Mouse (Mus musculus): ENCODE results near the gene Gm11172. TPM values are rescaled to one million over a fixed set of nuclear protein-coding genes. Genes with fewer than 3 reads are reported as not detected.
"Not testable (repeated sequence)": the region's sequence is repeated elsewhere in the genome, so short reads cannot be mapped to it uniquely, and the experiment has no call there.

Gm11172 gene
- polyA plus RNA-seq, 1 experiment from 2014 or later = not detected

DNA sequence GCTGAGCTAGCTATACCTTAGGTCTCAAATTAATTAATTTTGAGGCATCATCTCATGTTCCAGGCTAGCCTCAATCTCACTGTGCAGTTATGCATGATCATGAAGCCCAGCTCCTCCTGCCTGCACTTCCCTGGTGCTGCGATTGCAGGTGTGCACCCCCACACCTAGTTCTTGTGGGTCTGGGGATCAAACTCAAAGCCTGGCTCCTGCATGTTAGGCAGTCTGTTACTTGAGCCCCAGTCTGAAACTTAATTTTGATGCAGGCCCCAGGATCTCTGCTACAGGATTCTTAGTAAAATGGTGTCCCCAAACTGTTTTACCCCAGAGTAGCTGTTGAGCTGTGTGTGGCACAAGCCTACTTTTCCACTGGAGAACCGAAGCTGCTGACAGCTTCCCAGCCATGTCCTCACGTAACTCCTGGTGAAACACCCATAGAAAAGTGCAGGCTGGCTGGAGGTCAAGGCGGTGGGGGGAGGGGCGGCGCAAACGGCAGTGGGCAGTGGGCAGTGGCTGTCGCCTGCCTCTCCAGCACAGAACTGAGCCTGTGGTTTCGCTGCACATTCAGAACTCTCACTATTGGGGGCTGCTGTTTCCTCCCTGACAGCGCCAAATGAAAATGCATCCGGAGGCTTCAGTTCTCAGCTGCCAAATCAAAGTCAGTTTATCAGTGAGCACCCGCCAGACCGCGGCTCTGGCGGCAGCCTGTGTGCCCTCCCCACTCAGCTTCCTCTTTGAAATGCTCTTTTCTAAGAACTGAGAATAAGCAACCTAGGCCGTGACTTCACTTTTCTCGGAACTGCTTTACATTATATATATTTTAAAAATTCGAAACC, 31.0 kb downstream of the Gm11172 start:
- ATAC-seq (no peak), DNase-seq (ENCODE audit: low read depth, low spot score) (no peak)
- POLR2A ChIA-PET = no interaction called here
- in situ Hi-C loops (cut with MboI; ENCODE audit: low pct_unique_long_range_greater_than_20kb) = no loop called here
- CTCF ChIA-PET = interaction anchor here (1.1 kb wide), 1 partner anchor 203 kb away, joined by 3 read pairs; no protein-coding TSS in a partner anchor
- no peaks in the 10 kb centered on the region for H3K27me3 ChIP-seq
- TF ChIP-seq CTCF (IDR thresholded peaks at IDR 0.05) = no peak

- TF ChIP-seq CTCF (IDR thresholded peaks at IDR 0.05) = no peak
- ChIA-PET CTCF (interaction anchor here (1.1 kb wide), 1 partner anchor 204 kb away, joined by 3 read pairs; no protein-coding TSS in a partner anchor), POLR2A (no interaction called here)
- no peaks in the 10 kb centered on the region for H3K27me3 ChIP-seq
- in situ Hi-C loops (cut with MboI; ENCODE audit: low pct_unique_long_range_greater_than_20kb) = no loop called here
- DNase-seq (ENCODE audit: low read depth, low spot score) (no peak), ATAC-seq (no peak)
Measured at GRCm38 (mm10) chr16:10844319-10844670, 31.6 kb downstream of the Gm11172 start.

- in situ Hi-C loops (cut with MboI; ENCODE audit: low pct_unique_long_range_greater_than_20kb) = loop anchor here (5.0 kb wide), 2 partner anchors 209 to 279 kb away; no protein-coding TSS in a partner anchor
- DNase-seq (ENCODE audit: low read depth, low spot score) = no peak
- no peak for TF ChIP-seq CTCF (IDR thresholded peaks at IDR 0.05)
- CTCF ChIA-PET = interaction anchor here (0.7 to 3.5 kb wide), 14 partner anchors 8 to 300 kb away, joined by 3 to 18 read pairs (median 6); partner anchors contain the start of genes Socs1 and Tnp2
- no peak for ATAC-seq
- POLR2A ChIA-PET = interaction anchor here (0.6 to 1.0 kb wide), 3 partner anchors 34 to 135 kb away, joined by 3 read pairs; no protein-coding TSS in a partner anchor
- no peaks in the 10 kb centered on the region for H3K27me3 ChIP-seq
Measured at GRCm38 (mm10) chr16:10845952-10846351, 33.2 kb downstream of the Gm11172 start.

- DNase-seq (ENCODE audit: low read depth, low spot score) (peak; percentile 62), ATAC-seq (peak; percentile 91)
- CTCF ChIA-PET = interaction anchor here (0.7 to 3.5 kb wide), 18 partner anchors 9 to 300 kb away, joined by 3 to 18 read pairs (median 6); partner anchors contain the start of genes Socs1 and Tnp2
- no peaks in the 10 kb centered on the region for H3K27me3 ChIP-seq
- POLR2A ChIA-PET = interaction anchor here (0.6 to 1.0 kb wide), 3 partner anchors 34 to 206 kb away, joined by 3 read pairs; no protein-coding TSS in a partner anchor
- TF ChIP-seq CTCF (IDR thresholded peaks at IDR 0.05) = no peak
- in situ Hi-C loops (cut with MboI; ENCODE audit: low pct_unique_long_range_greater_than_20kb) = loop anchor here (5.0 kb wide), 2 partner anchors 209 to 279 kb away; no protein-coding TSS in a partner anchor
Measured at GRCm38 (mm10) chr16:10846503-10846902, 33.8 kb downstream of the Gm11172 start.

DNA sequence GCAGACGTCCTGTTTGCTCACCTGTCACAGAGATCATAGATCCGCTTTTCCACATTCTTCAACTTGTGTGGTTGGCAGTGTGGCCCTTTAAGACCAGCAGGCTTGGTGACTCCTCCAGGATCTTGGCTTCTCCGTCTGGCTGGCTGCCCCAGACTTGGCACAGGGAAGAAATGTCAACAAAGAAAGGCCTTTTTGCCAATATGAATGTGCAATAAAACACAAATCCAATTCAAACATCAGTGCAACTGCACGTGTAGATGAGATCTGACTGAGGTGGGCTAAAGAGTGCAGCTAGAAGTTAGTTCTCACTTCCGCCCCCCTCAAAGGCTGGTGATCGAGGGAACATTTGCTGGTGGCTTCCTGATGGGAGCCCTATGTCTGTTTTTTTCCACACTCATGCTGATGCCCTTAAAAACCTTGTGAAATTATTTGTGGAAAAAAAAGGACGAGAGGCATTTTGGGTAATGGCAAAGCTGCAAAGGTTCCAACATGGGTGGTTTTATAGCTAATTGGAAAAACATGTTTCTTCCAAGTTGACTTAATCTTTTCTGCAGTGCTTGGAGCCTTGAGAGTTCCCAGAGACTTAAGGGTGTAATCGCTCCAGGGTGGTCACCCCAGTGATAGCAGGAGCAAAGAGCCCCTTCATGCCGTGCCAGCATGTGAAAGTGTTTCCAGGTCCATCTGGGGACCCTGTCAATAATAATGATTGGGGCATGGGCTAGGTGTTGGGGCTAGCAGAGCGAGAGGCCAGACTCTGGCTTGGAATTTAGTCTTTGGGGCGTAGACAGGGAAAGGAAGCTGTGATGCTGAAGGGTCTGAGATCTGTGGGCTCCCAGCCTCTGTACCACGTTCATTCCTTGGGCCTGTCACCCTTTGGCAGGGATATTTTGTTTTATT, 37.5 kb downstream of the Gm11172 start:
- DNase-seq (ENCODE audit: low read depth, low spot score) = no peak

GRCm38 (mm10) chr16:10850905-10851304, 38.2 kb downstream of the Gm11172 start:
- no peaks in the 10 kb centered on the region for H3K27me3 ChIP-seq
- in situ Hi-C loops (cut with MboI; ENCODE audit: low pct_unique_long_range_greater_than_20kb) = no loop called here
- DNase-seq (ENCODE audit: low read depth, low spot score) = no peak
- no peak for TF ChIP-seq CTCF (IDR thresholded peaks at IDR 0.05)
- POLR2A ChIA-PET = no interaction called here
- CTCF ChIA-PET = interaction anchor here (0.9 kb wide), 1 partner anchor 281 kb away, joined by 3 read pairs; no protein-coding TSS in a partner anchor
- no peak for ATAC-seq

More for the DNA sequence above, 37.5 kb downstream of the Gm11172 start:
- TF ChIP-seq CTCF (IDR thresholded peaks at IDR 0.05) = no peak
- in situ Hi-C loops (cut with MboI; ENCODE audit: low pct_unique_long_range_greater_than_20kb) = loop anchor here (5.0 kb wide), 2 partner anchors 213 to 283 kb away; no protein-coding TSS in a partner anchor
- CTCF ChIA-PET = interaction anchor here (0.6 to 1.3 kb wide), 3 partner anchors 12 to 280 kb away, joined by 3 read pairs; no protein-coding TSS in a partner anchor
- POLR2A ChIA-PET = no interaction called here
- no peaks in the 10 kb centered on the region for H3K27me3 ChIP-seq
- no peak for ATAC-seq

GRCm38 (mm10) chr16:10852216-10852615, 39.5 kb downstream of the Gm11172 start:
- in situ Hi-C loops (cut with MboI; ENCODE audit: low pct_unique_long_range_greater_than_20kb) = not testable (repeated sequence)

GRCm38 (mm10) chr16:10859726-10860245, 47.1 kb downstream of the Gm11172 start:
- no peak for ATAC-seq
- DNase-seq (ENCODE audit: low read depth, low spot score) = no peak
- POLR2A ChIA-PET = no interaction called here
- no peaks in the 10 kb centered on the region for H3K27me3 ChIP-seq
- CTCF ChIA-PET = interaction anchor here (1.0 to 3.4 kb wide), 3 partner anchors 8 to 290 kb away, joined by 3 to 17 read pairs (median 5); no protein-coding TSS in a partner anchor
- TF ChIP-seq CTCF (IDR thresholded peaks at IDR 0.05) = no peak
- in situ Hi-C loops (cut with MboI; ENCODE audit: low pct_unique_long_range_greater_than_20kb) = no loop called here

More at GRCm38 (mm10) chr16:10852216-10852615, 39.5 kb downstream of the Gm11172 start:
- ATAC-seq; H3K27me3 ChIP-seq; DNase-seq (ENCODE audit: low read depth, low spot score); POLR2A ChIA-PET; CTCF ChIA-PET: not testable (repeated sequence)

- DNase-seq (ENCODE audit: low read depth, low spot score) (no peak), ATAC-seq (no peak)
- POLR2A ChIA-PET = no interaction called here
- H3K27me3 ChIP-seq = no peaks in the 10 kb centered on the region
- no peak for TF ChIP-seq CTCF (IDR thresholded peaks at IDR 0.05)
- CTCF ChIA-PET = interaction anchor here (1.4 kb wide), 1 partner anchor 290 kb away, joined by 3 read pairs; no protein-coding TSS in a partner anchor
- in situ Hi-C loops (cut with MboI; ENCODE audit: low pct_unique_long_range_greater_than_20kb) = no loop called here
Measured at GRCm38 (mm10) chr16:10861408-10861807, 48.7 kb downstream of the Gm11172 start.

Other genes starting within 250 kb of the Gm11172 start
- gene Socs1, start 27.4 kb upstream of the Gm11172 start, polyA plus RNA-seq (2021) = 1.6 TPM
- not detected for gene Tnp2, start 24.3 kb upstream of the Gm11172 start, polyA plus RNA-seq (2021)
- not detected for gene Prm3, start 22.0 kb upstream of the Gm11172 start, polyA plus RNA-seq (2021)
- gene Prm2, start 16.8 kb upstream of the Gm11172 start, polyA plus RNA-seq (2021) = not detected
- 0.14 TPM for gene Prm1, start 7.1 kb upstream of the Gm11172 start, polyA plus RNA-seq (2021)
- 1.6 TPM for gene Rmi2, start 22.1 kb downstream of the Gm11172 start, polyA plus RNA-seq (2021)
- gene Snn, start 248.0 kb downstream of the Gm11172 start, polyA plus RNA-seq (2021) = 105 TPM